Mouse (Mus musculus) ES-Bruce4 (cell line): ENCODE results near the gene Gm20431.

ENCODE experiments used
- EP300 ChIP-seq: IDR thresholded peaks from 2 replicates; pipeline ENCODE4 v1.6.1; 2011; ENCODE audit warnings: low read depth, low read length; ENCODE audit not compliant: insufficient read depth
- POLR2A ChIP-seq: IDR thresholded peaks from one replicate; pipeline ENCODE4 v1.8.1; 2011; ENCODE audit warnings: low read length; ENCODE audit not compliant: insufficient read depth

DNA sequence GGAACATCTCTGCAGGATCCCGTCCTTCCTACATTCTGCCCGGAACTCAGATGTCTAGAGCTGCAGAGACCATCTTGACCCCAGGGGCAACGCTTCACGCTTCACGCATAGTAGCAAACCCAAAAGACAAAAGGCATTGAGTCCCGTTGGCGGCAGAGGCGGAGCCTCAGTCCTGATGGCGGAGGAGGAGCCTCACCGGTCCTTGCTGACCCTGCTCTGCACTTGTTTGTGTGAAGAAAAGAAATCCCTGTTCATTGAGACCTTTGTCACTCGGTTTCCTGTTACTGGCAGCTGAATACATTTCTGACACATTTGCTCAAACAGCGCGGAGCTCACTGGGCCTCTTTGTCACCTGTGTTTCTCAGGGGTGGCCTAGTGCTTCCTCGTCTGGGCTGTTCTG is 34.2 kb upstream of the Gm20431 start:
- no peak for TF ChIP-seq POLR2A
- TF ChIP-seq EP300, result no peak
